Mouse (Mus musculus): ENCODE measurements around the gene Mroh2a. TPM values are rescaled to one million over a fixed set of nuclear protein-coding genes. Genes with fewer than 3 reads are reported as not detected.

Mroh2a gene
- polyA plus RNA-seq (2012; rRNA removed), result 0.23 and 0.42 TPM in 2 replicates

- Histone ChIP-seq H3K4me1 (ENCODE audit: control insufficient read depth, insufficient read depth, insufficient read length) (no peaks in the 10 kb centered on the region), H3K27me3 (ENCODE audit: control insufficient read depth, insufficient read depth, low read length) (no peaks in the 10 kb centered on the region), H3K27ac (ENCODE audit: insufficient read depth, low read length) (no peak within 1 kb of the TSS), H3K4me3 (ENCODE audit: extremely low read depth, insufficient read depth, insufficient read length) (no peak within 1 kb of the TSS), H3K36me3 (ENCODE audit: control insufficient read depth, insufficient read depth, low read length) (no peaks in the 10 kb centered on the region)
- 48% methylated on average over 5 of the region's 5 CpGs for WGBS
- DNase-seq (ENCODE audit: low read depth in 1 of 2, low spot score in 2 of 2), result no peak
- TF ChIP-seq CTCF (IDR thresholded peaks at IDR 0.05; ENCODE audit: extremely low read depth, insufficient read depth, insufficient read length, insufficient replicate concordance) (no peak), POLR2A (IDR thresholded peaks at IDR 0.05; ENCODE audit: low read depth, low read length) (no peak)
These were observed at the start of gene Mroh2a for GRCm38 (mm10) chr1:88226670-88227379. TSS of gene Mroh2a (plus strand) at chr1:88226986.

- no peaks in the 10 kb centered on the region for H3K27me3 ChIP-seq (ENCODE audit: control insufficient read depth, insufficient read depth, low read length)
- WGBS, result 95% methylated on average over 1 of the region's 1 CpGs
- TF ChIP-seq POLR2A (IDR thresholded peaks at IDR 0.05; ENCODE audit: low read depth, low read length), result no peak
- TF ChIP-seq CTCF (IDR thresholded peaks at IDR 0.05; ENCODE audit: extremely low read depth, insufficient read depth, insufficient read length, insufficient replicate concordance), result no peak
- no peaks in the 10 kb centered on the region for H3K36me3 ChIP-seq (ENCODE audit: control insufficient read depth, insufficient read depth, low read length)
- DNase-seq (ENCODE audit: low read depth in 1 of 2, low spot score in 2 of 2), result no peak
- H3K27ac ChIP-seq (ENCODE audit: insufficient read depth, low read length), result no peak overlapping the region
- no peak overlapping the region for H3K4me3 ChIP-seq (ENCODE audit: extremely low read depth, insufficient read depth, insufficient read length)
- H3K4me1 ChIP-seq (ENCODE audit: control insufficient read depth, insufficient read depth, insufficient read length), result no peaks in the 10 kb centered on the region
These were observed 47.1 kb upstream of the Mroh2a start for GRCm38 (mm10) chr1:88179657-88180056.

DNA sequence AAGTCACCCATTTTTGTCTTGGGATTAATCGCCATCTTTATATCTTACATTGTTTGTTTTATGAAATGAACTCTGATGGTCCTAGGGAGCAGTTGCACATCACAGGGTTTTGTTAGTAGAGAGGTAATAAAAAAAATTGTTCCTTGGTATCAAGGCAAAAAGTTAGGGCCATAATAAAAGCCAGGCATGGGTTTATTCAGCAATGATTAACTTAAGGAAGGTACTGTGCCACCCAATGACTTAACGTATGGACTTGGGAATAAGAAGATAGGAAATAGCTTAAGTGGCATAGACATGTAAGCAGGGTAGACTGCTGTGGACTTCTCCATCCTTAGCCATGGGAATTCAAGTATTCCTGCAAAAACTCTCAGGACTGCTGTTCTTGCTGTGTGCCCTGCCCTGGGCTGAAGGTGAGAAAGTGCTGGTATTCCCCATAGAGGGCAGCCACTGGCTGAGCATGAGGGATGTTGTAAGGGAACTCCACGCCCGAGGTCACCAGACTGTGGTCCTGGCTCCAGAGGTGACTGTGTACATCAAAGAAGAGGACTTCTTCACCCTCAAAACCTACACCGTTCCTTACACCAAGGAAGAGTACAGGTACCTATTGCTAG lies 40.4 kb upstream of the Mroh2a start:
- Histone ChIP-seq H3K4me1 (ENCODE audit: control insufficient read depth, insufficient read depth, insufficient read length) (no peaks in the 10 kb centered on the region), H3K27ac (ENCODE audit: insufficient read depth, low read length) (no peak overlapping the region), H3K4me3 (ENCODE audit: extremely low read depth, insufficient read depth, insufficient read length) (no peak overlapping the region), H3K36me3 (ENCODE audit: control insufficient read depth, insufficient read depth, low read length) (no peaks in the 10 kb centered on the region), H3K27me3 (ENCODE audit: control insufficient read depth, insufficient read depth, low read length) (no peaks in the 10 kb centered on the region)
- WGBS, result 96% methylated on average over 5 of the region's 5 CpGs
- TF ChIP-seq CTCF (IDR thresholded peaks at IDR 0.05; ENCODE audit: extremely low read depth, insufficient read depth, insufficient read length, insufficient replicate concordance) (no peak), POLR2A (IDR thresholded peaks at IDR 0.05; ENCODE audit: low read depth, low read length) (no peak)
- DNase-seq (ENCODE audit: low read depth in 1 of 2, low spot score in 2 of 2), result no peak

GRCm38 (mm10) chr1:88192136-88192535 lies 34.6 kb upstream of the Mroh2a start:
- DNase-seq (ENCODE audit: low read depth in 1 of 2, low spot score in 2 of 2), result no peak
- H3K4me3 ChIP-seq (ENCODE audit: extremely low read depth, insufficient read depth, insufficient read length), result no peak overlapping the region
- H3K4me1 ChIP-seq (ENCODE audit: control insufficient read depth, insufficient read depth, insufficient read length), result no peaks in the 10 kb centered on the region
- WGBS, result 86% methylated on average over 3 of the region's 3 CpGs
- no peaks in the 10 kb centered on the region for H3K27me3 ChIP-seq (ENCODE audit: control insufficient read depth, insufficient read depth, low read length)
- no peak overlapping the region for H3K27ac ChIP-seq (ENCODE audit: insufficient read depth, low read length)
- no peaks in the 10 kb centered on the region for H3K36me3 ChIP-seq (ENCODE audit: control insufficient read depth, insufficient read depth, low read length)
- TF ChIP-seq CTCF (IDR thresholded peaks at IDR 0.05; ENCODE audit: extremely low read depth, insufficient read depth, insufficient read length, insufficient replicate concordance) (no peak), POLR2A (IDR thresholded peaks at IDR 0.05; ENCODE audit: low read depth, low read length) (no peak)

DNA sequence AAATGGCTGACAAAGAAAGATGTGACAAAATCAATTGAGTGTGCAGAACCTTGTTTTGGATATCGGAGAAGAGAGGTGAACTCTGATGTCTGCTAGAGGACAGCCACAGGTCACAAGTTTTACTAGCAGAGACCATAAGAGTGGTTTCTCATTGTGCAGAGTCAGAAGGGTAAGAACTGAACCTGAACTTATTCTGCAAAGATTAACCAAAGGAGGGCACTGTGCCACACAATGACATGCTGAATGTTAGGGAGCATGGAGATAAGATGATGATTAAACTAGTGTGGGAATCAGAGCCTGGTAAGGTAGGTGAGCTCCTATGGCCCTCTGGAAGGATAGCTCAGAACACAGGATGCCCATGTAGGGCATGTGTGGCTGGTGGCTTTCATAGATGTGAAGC lies 31.1 kb upstream of the Mroh2a start:
- no peak for DNase-seq (ENCODE audit: low read depth in 1 of 2, low spot score in 2 of 2)
- 89% methylated on average over 1 of the region's 1 CpGs for WGBS
- no peaks in the 10 kb centered on the region for H3K36me3 ChIP-seq (ENCODE audit: control insufficient read depth, insufficient read depth, low read length)
- H3K4me1 ChIP-seq (ENCODE audit: control insufficient read depth, insufficient read depth, insufficient read length), result no peaks in the 10 kb centered on the region
- no peak overlapping the region for H3K4me3 ChIP-seq (ENCODE audit: extremely low read depth, insufficient read depth, insufficient read length)
- TF ChIP-seq CTCF (IDR thresholded peaks at IDR 0.05; ENCODE audit: extremely low read depth, insufficient read depth, insufficient read length, insufficient replicate concordance) (no peak), POLR2A (IDR thresholded peaks at IDR 0.05; ENCODE audit: low read depth, low read length) (no peak)
- H3K27ac ChIP-seq (ENCODE audit: insufficient read depth, low read length), result no peak overlapping the region
- H3K27me3 ChIP-seq (ENCODE audit: control insufficient read depth, insufficient read depth, low read length), result no peaks in the 10 kb centered on the region

GRCm38 (mm10) chr1:88197443-88197842 lies 29.3 kb upstream of the Mroh2a start:
- H3K36me3 ChIP-seq (ENCODE audit: control insufficient read depth, insufficient read depth, low read length), result no peaks in the 10 kb centered on the region
- TF ChIP-seq CTCF (IDR thresholded peaks at IDR 0.05; ENCODE audit: extremely low read depth, insufficient read depth, insufficient read length, insufficient replicate concordance) (no peak), POLR2A (IDR thresholded peaks at IDR 0.05; ENCODE audit: low read depth, low read length) (no peak)
- no peaks in the 10 kb centered on the region for H3K27me3 ChIP-seq (ENCODE audit: control insufficient read depth, insufficient read depth, low read length)
- no peak for DNase-seq (ENCODE audit: low read depth in 1 of 2, low spot score in 2 of 2)
- no peaks in the 10 kb centered on the region for H3K4me1 ChIP-seq (ENCODE audit: control insufficient read depth, insufficient read depth, insufficient read length)
- no peak overlapping the region for H3K4me3 ChIP-seq (ENCODE audit: extremely low read depth, insufficient read depth, insufficient read length)
- H3K27ac ChIP-seq (ENCODE audit: insufficient read depth, low read length), result no peak overlapping the region
- 81% methylated on average over 3 of the region's 3 CpGs for WGBS

- no peak for DNase-seq (ENCODE audit: low read depth in 1 of 2, low spot score in 2 of 2)
- Histone ChIP-seq H3K4me1 (ENCODE audit: control insufficient read depth, insufficient read depth, insufficient read length) (no peaks in the 10 kb centered on the region), H3K27ac (ENCODE audit: insufficient read depth, low read length) (no peak overlapping the region), H3K27me3 (ENCODE audit: control insufficient read depth, insufficient read depth, low read length) (no peaks in the 10 kb centered on the region), H3K4me3 (ENCODE audit: extremely low read depth, insufficient read depth, insufficient read length) (no peak overlapping the region), H3K36me3 (ENCODE audit: control insufficient read depth, insufficient read depth, low read length) (no peaks in the 10 kb centered on the region)
- WGBS, result 82% methylated on average over 2 of the region's 2 CpGs
- no peak for TF ChIP-seq CTCF (IDR thresholded peaks at IDR 0.05; ENCODE audit: extremely low read depth, insufficient read depth, insufficient read length, insufficient replicate concordance)
- no peak for TF ChIP-seq POLR2A (IDR thresholded peaks at IDR 0.05; ENCODE audit: low read depth, low read length)
These were observed 26.8 kb upstream of the Mroh2a start for GRCm38 (mm10) chr1:88199996-88200395.
